Mouse (Mus musculus): ENCODE results near the gene Itga5. TPM values are rescaled to one million over a fixed set of nuclear protein-coding genes. Genes with fewer than 3 reads are reported as not detected.

Gene Itga5
- total and polyA plus RNA-seq, 2 experiments from 2014 or later, result 5.0 to 8.2 TPM

- H3K9ac ChIP-seq (replicated peaks; ENCODE audit: low read length), result no peak overlapping the region
- H3K4me2 ChIP-seq (ENCODE audit: low read depth, low read length), result no peak overlapping the region
- no peak overlapping the region for H3K4me3 ChIP-seq (ENCODE audit: low read length)
- H3K36me3 ChIP-seq (ENCODE audit: insufficient read depth, low read length), result no peaks in the 10 kb centered on the region
- 0 out of 2 replicates have a peak, but pooled peaks cover 10% of the 10 kb centered on the region for H3K4me1 ChIP-seq (ENCODE audit: insufficient read depth, low read length)
- no peaks in the 10 kb centered on the region for H3K9me3 ChIP-seq (ENCODE audit: low read length)
- no peaks in the 10 kb centered on the region for H3K27me3 ChIP-seq (ENCODE audit: insufficient read depth, low read length)
- ATAC-seq (0 out of 2 replicates have a peak, but pooled peaks have one; percentile 16), DNase-seq (ENCODE audit: low spot score) (peak; percentile 95)
- 13% methylated on average over 4 of the region's 4 CpGs for WGBS
- peak; percentile 90 for TF ChIP-seq CTCF (IDR thresholded peaks at IDR 0.05; ENCODE audit: low read depth)
- no peak overlapping the region for H3K27ac ChIP-seq
Observed at GRCm38 (mm10) chr15:103342415-103342814, 24.1 kb downstream of the Itga5 start.

- TF ChIP-seq CTCF (IDR thresholded peaks at IDR 0.05; ENCODE audit: low read depth), result no peak
- Histone ChIP-seq H3K27me3 (ENCODE audit: insufficient read depth, low read length) (no peaks in the 10 kb centered on the region), H3K36me3 (ENCODE audit: insufficient read depth, low read length) (no peaks in the 10 kb centered on the region), H3K4me1 (ENCODE audit: insufficient read depth, low read length) (0 out of 2 replicates have a peak, but pooled peaks cover 10% of the 10 kb centered on the region), H3K9me3 (ENCODE audit: low read length) (no peaks in the 10 kb centered on the region), H3K27ac (no peak overlapping the region), H3K9ac (replicated peaks; ENCODE audit: low read length) (peak overlapping the region; percentile 22; the same call in 1 of the 2 replicates), H3K4me3 (ENCODE audit: low read length) (no peak overlapping the region), H3K4me2 (ENCODE audit: low read depth, low read length) (peak overlapping the region; percentile 83; the same call in 1 of the 2 replicates)
- no peak for ATAC-seq
- WGBS, result 55% methylated on average over 8 of the region's 8 CpGs
- no peak for DNase-seq (ENCODE audit: low spot score)
Observed at GRCm38 (mm10) chr15:103341547-103341946, 25.0 kb downstream of the Itga5 start.

DNA sequence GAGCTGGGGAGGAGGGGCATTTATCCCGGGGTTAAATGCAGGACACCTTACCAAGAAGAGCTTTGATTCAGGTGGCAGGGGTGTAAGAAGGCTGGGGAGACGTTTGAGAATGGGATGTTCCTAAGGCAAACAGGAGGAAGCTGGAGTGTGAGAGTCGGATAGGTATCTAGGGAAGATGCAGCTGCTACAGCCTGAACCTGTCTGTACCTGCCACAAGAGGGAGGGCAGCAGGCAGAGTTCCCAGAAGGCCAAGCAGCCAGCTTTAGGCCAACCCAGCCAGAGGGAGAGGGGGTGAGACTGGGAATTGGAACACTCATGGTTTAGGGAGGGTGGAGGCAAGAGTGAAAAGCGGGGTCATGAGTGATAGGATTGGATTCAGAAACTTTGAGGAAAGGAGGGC lies 25.8 kb downstream of the Itga5 start:
- peak overlapping the region; percentile 46; the same call in 1 of the 2 replicates for H3K27ac ChIP-seq
- no peaks in the 10 kb centered on the region for H3K27me3 ChIP-seq (ENCODE audit: insufficient read depth, low read length)
- ATAC-seq (no peak), DNase-seq (ENCODE audit: low spot score) (peak; percentile 24)
- peak; percentile 58 for TF ChIP-seq CTCF (IDR thresholded peaks at IDR 0.05; ENCODE audit: low read depth)
- 15% methylated on average over 4 of the region's 4 CpGs for WGBS
- no peaks in the 10 kb centered on the region for H3K36me3 ChIP-seq (ENCODE audit: insufficient read depth, low read length)
- H3K9me3 ChIP-seq (ENCODE audit: low read length), result no peaks in the 10 kb centered on the region
- peak overlapping the region; percentile 83 for H3K4me2 ChIP-seq (ENCODE audit: low read depth, low read length)
- H3K4me3 ChIP-seq (ENCODE audit: low read length), result peak overlapping the region; percentile 58
- H3K4me1 ChIP-seq (ENCODE audit: insufficient read depth, low read length), result 0 out of 2 replicates have a peak, but pooled peaks cover 10% of the 10 kb centered on the region
- H3K9ac ChIP-seq (replicated peaks; ENCODE audit: low read length), result peak overlapping the region; percentile 66; the same call in 1 of the 2 replicates

GRCm38 (mm10) chr15:103339961-103340337 lies 26.6 kb downstream of the Itga5 start, which contains the start of gene Zfp385a:
TSS of gene Zfp385a (minus strand) at chr15:103340093.
- H3K27me3 ChIP-seq (ENCODE audit: insufficient read depth, low read length), result no peaks in the 10 kb centered on the region
- H3K9me3 ChIP-seq (ENCODE audit: low read length), result no peaks in the 10 kb centered on the region
- H3K4me3 ChIP-seq (ENCODE audit: low read length), result peak within 1 kb of the TSS; percentile 58
- H3K4me1 ChIP-seq (ENCODE audit: insufficient read depth, low read length), result 0 out of 2 replicates have a peak, but pooled peaks cover 10% of the 10 kb centered on the region
- H3K36me3 ChIP-seq (ENCODE audit: insufficient read depth, low read length), result no peaks in the 10 kb centered on the region
- ATAC-seq, result peak; percentile 63
- peak within 1 kb of the TSS; percentile 83 for H3K4me2 ChIP-seq (ENCODE audit: low read depth, low read length)
- peak within 1 kb of the TSS; percentile 66 for H3K9ac ChIP-seq (replicated peaks; ENCODE audit: low read length)
- peak; percentile 26; the same call in 1 of the 2 replicates for TF ChIP-seq CTCF (IDR thresholded peaks at IDR 0.05; ENCODE audit: low read depth)
- WGBS, result under 1% methylated on average over 23 of the region's 26 CpGs
- peak within 1 kb of the TSS; percentile 46 for H3K27ac ChIP-seq
- DNase-seq (ENCODE audit: low spot score), result peak; percentile 77

- H3K9me3 ChIP-seq (ENCODE audit: low read length), result no peaks in the 10 kb centered on the region
- no peaks in the 10 kb centered on the region for H3K27me3 ChIP-seq (ENCODE audit: insufficient read depth, low read length)
- H3K36me3 ChIP-seq (ENCODE audit: insufficient read depth, low read length), result no peaks in the 10 kb centered on the region
- H3K27ac ChIP-seq, result peak overlapping the region; percentile 46
- TF ChIP-seq CTCF (IDR thresholded peaks at IDR 0.05; ENCODE audit: low read depth), result no peak
- peak overlapping the region; percentile 58 for H3K4me3 ChIP-seq (ENCODE audit: low read length)
- WGBS, result 9% methylated on average over 30 of the region's 31 CpGs
- peak overlapping the region; percentile 66 for H3K9ac ChIP-seq (replicated peaks; ENCODE audit: low read length)
- H3K4me1 ChIP-seq (ENCODE audit: insufficient read depth, low read length), result 0 out of 2 replicates have a peak, but pooled peaks cover 10% of the 10 kb centered on the region
- DNase-seq (ENCODE audit: low spot score), result peak; percentile 31
- H3K4me2 ChIP-seq (ENCODE audit: low read depth, low read length), result peak overlapping the region; percentile 83
- ATAC-seq, result peak; percentile 31
Observed at GRCm38 (mm10) chr15:103339166-103339960, 27.2 kb downstream of the Itga5 start.

GRCm38 (mm10) chr15:103338829-103339165 lies 27.8 kb downstream of the Itga5 start:
- H3K4me1 ChIP-seq (ENCODE audit: insufficient read depth, low read length), result 0 out of 2 replicates have a peak, but pooled peaks cover 10% of the 10 kb centered on the region
- H3K9ac ChIP-seq (replicated peaks; ENCODE audit: low read length), result peak overlapping the region; percentile 66
- H3K27ac ChIP-seq, result no peak overlapping the region
- WGBS, result 55% methylated on average over 4 of the region's 4 CpGs
- no peaks in the 10 kb centered on the region for H3K36me3 ChIP-seq (ENCODE audit: insufficient read depth, low read length)
- no peaks in the 10 kb centered on the region for H3K27me3 ChIP-seq (ENCODE audit: insufficient read depth, low read length)
- no peaks in the 10 kb centered on the region for H3K9me3 ChIP-seq (ENCODE audit: low read length)
- no peak for ATAC-seq
- H3K4me2 ChIP-seq (ENCODE audit: low read depth, low read length), result peak overlapping the region; percentile 83
- peak overlapping the region; percentile 58 for H3K4me3 ChIP-seq (ENCODE audit: low read length)
- no peak for TF ChIP-seq CTCF (IDR thresholded peaks at IDR 0.05; ENCODE audit: low read depth)
- no peak for DNase-seq (ENCODE audit: low spot score)
